Comparison of ENCODE assay signal across 9 mouse cellular contexts in genomic region chr13:32851967-32852366, GRCm38 (mm10). TPM values are rescaled to one million over a fixed set of nuclear protein-coding genes. Genes with fewer than 3 reads are reported as not detected.
DNase-seq lines count a peak whose midpoint lies in the region; ATAC-seq and TF ChIP-seq lines count a peak whose summit lies in the region.
"Had no signal": no experiment of that assay in that cellular context is flagged by ENCODE, and none has a peak within 500 bp of the region (broad histone marks: within the 10 kb centered on the region; RNA-seq: fewer than 3 reads in every experiment).

No protein-coding gene starts in this region.

- intact Hi-C loops in heart, adult 2 months (cut with DNase I): no loop called here
- intact Hi-C loops in left cerebral cortex, postnatal 4 days (cut with DNase I): no loop called here

- ATAC-seq in hindbrain, embryonic 12.5 days (ENCODE audit: low FRiP score): peak; percentile 74
- ATAC-seq in midbrain, embryonic 15.5 days (replicated peaks): peak; percentile 77

- no peak for TF ChIP-seq EP300 in heart, adult 2 months (IDR thresholded peaks at IDR 0.05; ENCODE audit: insufficient read depth, low read depth, low read length)

- peaks cover 8% of the 10 kb centered on the region for H3K36me3 ChIP-seq in heart, adult 2 months (ENCODE audit: control insufficient read depth, insufficient read depth, low read length)
- H3K36me3 ChIP-seq in heart, embryonic 10.5 days: no peaks in the 10 kb centered on the region
- no peaks in the 10 kb centered on the region for H3K36me3 ChIP-seq in hindbrain, embryonic 12.5 days
- H3K36me3 ChIP-seq in midbrain, embryonic 15.5 days (replicated peaks): no peaks in the 10 kb centered on the region
- H3K36me3 ChIP-seq: limb, embryonic 12.5 days had no signal

- H3K9me3 ChIP-seq in heart, embryonic 10.5 days: no peaks in the 10 kb centered on the region
- no peaks in the 10 kb centered on the region for H3K9me3 ChIP-seq in hindbrain, embryonic 12.5 days (replicated peaks)
- H3K9me3 ChIP-seq in midbrain, embryonic 15.5 days: no peaks in the 10 kb centered on the region
- H3K9me3 ChIP-seq: limb, embryonic 12.5 days had no signal

- 7% methylated on average over 7 of the region's 7 CpGs for WGBS in heart, adult 2 months
- 11% methylated on average over 7 of the region's 7 CpGs for WGBS in heart, embryonic 10.5 days
- 20% methylated on average over 7 of the region's 7 CpGs for WGBS in hindbrain, embryonic 12.5 days
- 10% methylated on average over 7 of the region's 7 CpGs for WGBS in midbrain, embryonic 15.5 days

- no peak for TF ChIP-seq POLR2A in heart, adult 2 months (IDR thresholded peaks at IDR 0.05; ENCODE audit: insufficient read depth, low read depth, low read length)

- no peaks in the 10 kb centered on the region for H3K27me3 ChIP-seq in heart, adult 2 months (ENCODE audit: control insufficient read depth, insufficient read depth, low read length)
- no peaks in the 10 kb centered on the region for H3K27me3 ChIP-seq in heart, embryonic 10.5 days (ENCODE audit: insufficient read depth, poor library complexity, severe bottlenecking)
- no peaks in the 10 kb centered on the region for H3K27me3 ChIP-seq in hindbrain, embryonic 12.5 days
- peaks cover 9% of the 10 kb centered on the region; the same call in 1 of the 2 replicates for H3K27me3 ChIP-seq in midbrain, embryonic 15.5 days (replicated peaks)
- H3K27me3 ChIP-seq: limb, embryonic 12.5 days had no signal

- H3K4me2 ChIP-seq in hindbrain, embryonic 12.5 days (replicated peaks): no peak overlapping the region
- H3K4me2 ChIP-seq in midbrain, embryonic 15.5 days: no peak overlapping the region
- H3K4me2 ChIP-seq: limb, embryonic 12.5 days had no signal

- no peak overlapping the region for H3K4me3 ChIP-seq in heart, adult 2 months
- no peak overlapping the region for H3K4me3 ChIP-seq in heart, embryonic 10.5 days
- no peak overlapping the region for H3K4me3 ChIP-seq in hindbrain, embryonic 12.5 days
- H3K4me3 ChIP-seq in midbrain, embryonic 15.5 days: no peak overlapping the region
- H3K4me3 ChIP-seq: limb, embryonic 12.5 days had no signal

- peaks cover 17% of the 10 kb centered on the region for H3K4me1 ChIP-seq in heart, adult 2 months (ENCODE audit: control insufficient read depth, insufficient read depth, low read length)
- peaks cover 7% of the 10 kb centered on the region; the same call in 1 of the 2 replicates for H3K4me1 ChIP-seq in heart, embryonic 10.5 days
- no peaks in the 10 kb centered on the region for H3K4me1 ChIP-seq in hindbrain, embryonic 12.5 days
- 0 out of 2 replicates have a peak, but pooled peaks cover 2% of the 10 kb centered on the region for H3K4me1 ChIP-seq in midbrain, embryonic 15.5 days

- peak; percentile 84 for TF ChIP-seq CTCF in heart, adult 2 months (IDR thresholded peaks at IDR 0.05)

- H3K79me2 ChIP-seq in heart, adult 2 months (replicated peaks; ENCODE audit: control insufficient read depth, insufficient read depth, low read length): no peaks in the 10 kb centered on the region

- H3K9ac ChIP-seq in heart, adult 2 months (ENCODE audit: low read depth, low read length): 0 out of 2 replicates have a peak overlapping the region, but pooled peaks have one; percentile 55
- H3K9ac ChIP-seq in hindbrain, embryonic 12.5 days: no peak overlapping the region
- H3K9ac ChIP-seq in midbrain, embryonic 15.5 days: no peak overlapping the region
- H3K9ac ChIP-seq: limb, embryonic 12.5 days had no signal

- H3K27ac ChIP-seq in heart, adult 2 months: no peak overlapping the region
- no peak overlapping the region for H3K27ac ChIP-seq in heart, embryonic 10.5 days
- no peak overlapping the region for H3K27ac ChIP-seq in hindbrain, embryonic 12.5 days
- H3K27ac ChIP-seq in midbrain, embryonic 15.5 days: no peak overlapping the region
- H3K27ac ChIP-seq: limb, embryonic 12.5 days had no signal

- DNase-seq in heart, adult 2 months: peak; percentile 46
- DNase-seq in heart, embryonic 10.5 days (ENCODE audit: low spot score): no peak
- DNase-seq in WW6 (ENCODE audit: low read depth, low spot score): peak; percentile 40
- peak; percentile 75 for DNase-seq in embryo, embryonic 11 days
- peak; percentile 43 for DNase-seq in left cerebral cortex, postnatal 4 days
- peak; percentile 40 for DNase-seq in thymus, postnatal 14 days

RNA-seq across cellular contexts. Expression of gene Serpinb1a, which starts 1.0 kb away (rescaled TPM):
- total RNA-seq in heart, adult 2 months (2021): 1 to 10 TPM; 4.4 to 5.7 TPM
- 2.8 and 5.2 TPM in 2 replicates for polyA plus RNA-seq in heart, adult 2 months (2012; rRNA removed)
- polyA plus RNA-seq in heart, embryonic 10.5 days (2016; fragmentation: Nextera tagmentation; extraction: Ambion mirVana): 2.3 and 2.6 TPM in 2 replicates
- polyA plus RNA-seq in hindbrain, embryonic 12.5 days (2016; fragmentation: Nextera tagmentation; extraction: Ambion mirVana): 0.82 and 1.1 TPM in 2 replicates
- 1 to 10 TPM; 1.7 to 3.9 TPM for total RNA-seq in left cerebral cortex, postnatal 4 days (2021)
- polyA plus RNA-seq in midbrain, embryonic 15.5 days (2015; fragmentation: Nextera tagmentation; extraction: Ambion mirVana): 2.9 and 3.0 TPM in 2 replicates

RNA-seq across cellular contexts. Expression of gene Serpinb1c, which starts 46.0 kb away (rescaled TPM):
- total RNA-seq in heart, adult 2 months (2021): 1 to 10 TPM; 2.0 to 3.5 TPM
- polyA plus RNA-seq in heart, adult 2 months (2012; rRNA removed): 0.18 TPM in 1 of 2 replicates, not detected in the other
- not detected in 2 replicates for polyA plus RNA-seq in heart, embryonic 10.5 days (2016; fragmentation: Nextera tagmentation; extraction: Ambion mirVana)
- not detected in 2 replicates for polyA plus RNA-seq in hindbrain, embryonic 12.5 days (2016; fragmentation: Nextera tagmentation; extraction: Ambion mirVana)
- total RNA-seq in left cerebral cortex, postnatal 4 days (2021): not detected
- not detected in 2 replicates for polyA plus RNA-seq in midbrain, embryonic 15.5 days (2015; fragmentation: Nextera tagmentation; extraction: Ambion mirVana)
- polyA plus RNA-seq: limb, embryonic 12.5 days had no signal

RNA-seq across cellular contexts. Expression of gene D930007J09Rik, which starts 49.3 kb away (rescaled TPM):
- total RNA-seq in heart, adult 2 months (2021): not detected
- not detected in 2 replicates for polyA plus RNA-seq in heart, adult 2 months (2012; rRNA removed)
- not detected in 2 replicates for polyA plus RNA-seq in heart, embryonic 10.5 days (2016; fragmentation: Nextera tagmentation; extraction: Ambion mirVana)
- polyA plus RNA-seq in hindbrain, embryonic 12.5 days (2016; fragmentation: Nextera tagmentation; extraction: Ambion mirVana): not detected in 2 replicates
- total RNA-seq in left cerebral cortex, postnatal 4 days (2021): 1 to 10 TPM in 1 of 2 experiments, not detected in 1; 1.6 TPM
- not detected in 2 replicates for polyA plus RNA-seq in midbrain, embryonic 15.5 days (2015; fragmentation: Nextera tagmentation; extraction: Ambion mirVana)
- polyA plus RNA-seq: limb, embryonic 12.5 days had no signal

RNA-seq across cellular contexts. Expression of gene Wrnip1, which starts 50.1 kb away (rescaled TPM):
- 10 to 100 TPM; 21.3 to 21.7 TPM for total RNA-seq in heart, adult 2 months (2021)
- polyA plus RNA-seq in heart, adult 2 months (2012; rRNA removed): 17.4 and 32.9 TPM in 2 replicates
- 20.6 and 30.0 TPM in 2 replicates for polyA plus RNA-seq in heart, embryonic 10.5 days (2016; fragmentation: Nextera tagmentation; extraction: Ambion mirVana)
- polyA plus RNA-seq in hindbrain, embryonic 12.5 days (2016; fragmentation: Nextera tagmentation; extraction: Ambion mirVana): 33.9 and 41.3 TPM in 2 replicates
- total RNA-seq in left cerebral cortex, postnatal 4 days (2021): 10 to 100 TPM; 55.5 to 58.4 TPM
- polyA plus RNA-seq in midbrain, embryonic 15.5 days (2015; fragmentation: Nextera tagmentation; extraction: Ambion mirVana): 41.5 and 54.9 TPM in 2 replicates
